Mouse (Mus musculus) inflammation-experienced regulatory T-cells, adult 6 months (primary cell): ENCODE results near the gene Lmtk3. TPM values are rescaled to one million over a fixed set of nuclear protein-coding genes. Genes with fewer than 3 reads are reported as not detected.

ENCODE experiments used
- ATAC-seq: one replicate; pipeline ENCODE4 v1.8.0; 2017
- polyA plus RNA-seq, 3 experiments: library from polyadenylated mRNA; unstranded; fragments of 100-300 nt; shearing (Covaris generic); gene quantifications; one replicate each; pipeline ENCODE4 v1.2.1; 2017

The Lmtk3 gene
- polyA plus RNA-seq, 3 experiments from 2014 or later = 0.58 TPM; not detected in 2

GRCm38 (mm10) chr7:45809276-45810075, 25.9 kb downstream of the Lmtk3 start:
- no peak for ATAC-seq

- no peak for ATAC-seq
Observed at GRCm38 (mm10) chr7:45812921-45813320, 29.4 kb downstream of the Lmtk3 start.

- peak; percentile 98 for ATAC-seq
Observed at GRCm38 (mm10) chr7:45813787-45814779, 30.5 kb downstream of the Lmtk3 start, which contains the start of gene Cyth2. TSS of gene Cyth2 (minus strand) at chr7:45814581.

- ATAC-seq = no peak
Observed at GRCm38 (mm10) chr7:45814841-45815240, 31.3 kb downstream of the Lmtk3 start.

- no peak for ATAC-seq
Observed at GRCm38 (mm10) chr7:45815323-45815983, 31.9 kb downstream of the Lmtk3 start.

- ATAC-seq = no peak
Observed at GRCm38 (mm10) chr7:45815984-45816351, 32.4 kb downstream of the Lmtk3 start.

- no peak for ATAC-seq
Observed at GRCm38 (mm10) chr7:45819843-45820242, 36.3 kb downstream of the Lmtk3 start.

GRCm38 (mm10) chr7:45820913-45821312, 37.4 kb downstream of the Lmtk3 start:
- ATAC-seq = no peak

- no peak for ATAC-seq
Observed at GRCm38 (mm10) chr7:45824598-45824997, 41.1 kb downstream of the Lmtk3 start, which contains the start of gene Kcnj14. TSS of gene Kcnj14 (minus strand) at chr7:45824782.

GRCm38 (mm10) chr7:45826631-45827030, 43.1 kb downstream of the Lmtk3 start:
- no peak for ATAC-seq

GRCm38 (mm10) chr7:45830427-45831127, 47.0 kb downstream of the Lmtk3 start, which contains the start of gene Grwd1:
TSS of gene Grwd1 (minus strand) at chr7:45830944.
- peak; percentile 98 for ATAC-seq

GRCm38 (mm10) chr7:45831128-45831525, 47.6 kb downstream of the Lmtk3 start:
- no peak for ATAC-seq

GRCm38 (mm10) chr7:45832428-45832827, 48.9 kb downstream of the Lmtk3 start:
- ATAC-seq = no peak

- ATAC-seq = no peak
Observed at GRCm38 (mm10) chr7:45833148-45833790, 49.7 kb downstream of the Lmtk3 start.

GRCm38 (mm10) chr7:45833924-45834323, 50.4 kb downstream of the Lmtk3 start:
- no peak for ATAC-seq

- ATAC-seq = no peak
Observed at GRCm38 (mm10) chr7:45842950-45843744, 59.6 kb downstream of the Lmtk3 start.

GRCm38 (mm10) chr7:45848447-45849027, 65.0 kb downstream of the Lmtk3 start:
- ATAC-seq = no peak

GRCm38 (mm10) chr7:45850661-45851060, 67.1 kb downstream of the Lmtk3 start:
- ATAC-seq = no peak

GRCm38 (mm10) chr7:45853089-45853488, 69.6 kb downstream of the Lmtk3 start:
- ATAC-seq = no peak
